Mouse (Mus musculus): ENCODE results near the gene Tigar. TPM values are rescaled to one million over a fixed set of nuclear protein-coding genes. Genes with fewer than 3 reads are reported as not detected.

Tigar gene
- total and polyA plus RNA-seq, 3 experiments = 3.2 to 5.6 TPM; not detected in 1

DNA sequence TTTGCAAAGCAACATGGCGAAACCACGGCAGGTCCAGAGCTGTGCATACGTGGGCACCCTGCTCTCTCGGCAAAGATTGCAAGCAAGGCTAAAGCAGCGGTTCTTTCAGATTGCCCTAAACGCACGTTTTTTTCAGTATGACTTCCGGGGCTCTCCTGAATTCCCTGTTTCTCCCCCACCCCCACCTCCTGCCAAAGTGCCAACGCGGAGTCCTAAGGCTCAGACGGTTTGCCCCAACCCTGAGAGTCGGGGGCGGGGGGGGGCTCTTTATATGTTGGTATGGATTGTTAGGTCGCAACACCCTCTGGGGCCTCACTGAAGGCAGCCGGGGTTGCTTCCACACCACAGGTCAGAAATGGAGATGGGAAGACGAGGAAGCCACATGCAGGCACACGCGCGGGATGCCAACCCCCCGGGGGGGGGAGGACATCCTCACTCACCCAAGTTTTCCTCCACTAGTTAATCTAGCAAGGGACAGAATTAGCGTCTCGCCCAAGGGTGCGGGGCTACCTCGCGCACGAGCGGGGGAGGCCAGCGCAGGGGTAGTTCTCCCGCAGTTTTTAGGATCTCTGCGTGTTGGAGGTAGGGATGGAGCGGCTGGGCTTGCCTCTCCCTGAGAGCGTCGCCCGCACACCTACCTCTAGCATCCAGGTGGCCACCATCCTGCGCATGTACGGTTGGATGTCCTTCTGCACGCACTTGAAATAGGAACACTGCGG lies 40.7 kb upstream of the Tigar start:
- peaks cover 0 to 1% of the 10 kb centered on the region in 2 experiments; a peak in 2 of 4 replicates for H3K27me3 ChIP-seq (ENCODE audit: control insufficient read depth in 1 of 2, insufficient read depth in 2 of 2, low read length in 2 of 2)
- peak overlapping the region; percentile 98 for H3K9ac ChIP-seq (ENCODE audit: control insufficient read depth, low read depth, low read length, poor library complexity, severe bottlenecking)
- peaks cover 36% of the 10 kb centered on the region for H3K79me2 ChIP-seq (ENCODE audit: control insufficient read depth, insufficient read depth, low read length, poor library complexity)
- peaks cover 5 to 32% of the 10 kb centered on the region in 2 experiments for H3K36me3 ChIP-seq (ENCODE audit: control insufficient read depth in 1 of 2, insufficient read depth in 2 of 2, low read length in 2 of 2)
- no peak for TF ChIP-seq RAD21 (IDR thresholded peaks at IDR 0.05; ENCODE audit: low read depth, low read length)
- TF ChIP-seq MXI1 (IDR thresholded peaks at IDR 0.05; ENCODE audit: low read depth, low read length) = peak; percentile 81; the same call in 1 of the 2 replicates
- peak; percentile 12; the same call in 1 of the 2 replicates for TF ChIP-seq NELFE (IDR thresholded peaks at IDR 0.05; ENCODE audit: low read depth, low read length)
- no peak; the same call in none of the 2 replicates for TF ChIP-seq MAZ (IDR thresholded peaks at IDR 0.05; ENCODE audit: low read depth, low read length)
- 0 out of 2 replicates have a peak, but pooled peaks have one; percentile 11 for TF ChIP-seq MAX (IDR thresholded peaks at IDR 0.05; ENCODE audit: low read length)
- no peak for TF ChIP-seq UBTF (IDR thresholded peaks at IDR 0.05; ENCODE audit: borderline replicate concordance, insufficient read depth, low read depth, low read length)
- TF ChIP-seq RCOR1 (IDR thresholded peaks at IDR 0.05; ENCODE audit: low read depth, low read length) = no peak
- peak; percentile 44; the same call in 1 of the 2 replicates for TF ChIP-seq MYC (IDR thresholded peaks at IDR 0.05; ENCODE audit: low read depth, low read length)
- TF ChIP-seq USF2 (IDR thresholded peaks at IDR 0.05; ENCODE audit: borderline replicate concordance in 1 of 2, insufficient read depth in 1 of 2, low read depth in 1 of 2, low read length in 2 of 2) = no peak
- peak; percentile 38; the same call in 1 of the 2 replicates for TF ChIP-seq BHLHE40 (IDR thresholded peaks at IDR 0.05; ENCODE audit: borderline replicate concordance, low read depth, low read length)
- TF ChIP-seq ZNF384 (IDR thresholded peaks at IDR 0.05; ENCODE audit: low read depth, low read length) = no peak; the same call in 1 of the 2 replicates
- TF ChIP-seq TAL1 (IDR thresholded peaks at IDR 0.05; ENCODE audit: low read length) = no peak
- TF ChIP-seq ZKSCAN1 (IDR thresholded peaks at IDR 0.05; ENCODE audit: low read depth, low read length) = no peak
- TF ChIP-seq ZC3H11A (IDR thresholded peaks at IDR 0.05; ENCODE audit: low read depth, low read length) = no peak
- no peak for TF ChIP-seq MYB (IDR thresholded peaks at IDR 0.05; ENCODE audit: low read depth, low read length)
- TF ChIP-seq ELF1 (IDR thresholded peaks at IDR 0.05; ENCODE audit: low read depth, low read length) = no peak
- TF ChIP-seq ETS1 (IDR thresholded peaks at IDR 0.05; ENCODE audit: low read depth, low read length) = no peak
- 0 out of 4 replicates have a peak, but pooled peaks of 1 of the 2 experiments have one; percentile 2 for TF ChIP-seq EP300 (IDR thresholded peaks at IDR 0.05; ENCODE audit: low read depth in 1 of 2, low read length in 2 of 2)
- no peak for TF ChIP-seq JUND (IDR thresholded peaks at IDR 0.05; ENCODE audit: low read depth, low read length)
- TF ChIP-seq POLR2AphosphoS5 (IDR thresholded peaks at IDR 0.05; ENCODE audit: borderline replicate concordance, low read depth, low read length) = no peak; the same call in 1 of the 2 replicates
- TF ChIP-seq SMC3 (IDR thresholded peaks at IDR 0.05; ENCODE audit: low read depth, low read length) = no peak
- TF ChIP-seq POLR2A (IDR thresholded peaks at IDR 0.05; ENCODE audit: control insufficient read depth in 1 of 2, insufficient read depth in 1 of 2, low read depth in 1 of 2, low read length in 2 of 2, poor library complexity in 1 of 2) = no peak
- TF ChIP-seq CHD1 (IDR thresholded peaks at IDR 0.05; ENCODE audit: low read depth, low read length) = 0 out of 2 replicates have a peak, but pooled peaks have one; percentile 17
- peak; percentile 51; the same call in 1 of the 2 replicates for TF ChIP-seq NRF1 (IDR thresholded peaks at IDR 0.05; ENCODE audit: insufficient read depth, low read depth, low read length, poor library complexity, severe bottlenecking)
- TF ChIP-seq TBP (IDR thresholded peaks at IDR 0.05; ENCODE audit: low read depth, low read length) = 0 out of 2 replicates have a peak, but pooled peaks have one; percentile 26
- peak; percentile 42 for TF ChIP-seq SIN3A (IDR thresholded peaks at IDR 0.05; ENCODE audit: low read length)
- H3K4me3 ChIP-seq (ENCODE audit: control insufficient read depth in 1 of 2, insufficient read depth in 1 of 2, low read depth in 2 of 2, low read length in 2 of 2) = peak overlapping the region; percentile 87 to 95
- no peaks in the 10 kb centered on the region for H3K9me3 ChIP-seq (replicated peaks; ENCODE audit: insufficient read depth, low read length)
- peaks cover 15 to 35% of the 10 kb centered on the region in 2 experiments for H3K4me1 ChIP-seq (ENCODE audit: control insufficient read depth in 1 of 2, insufficient read depth in 2 of 2, low read length in 2 of 2)
- H3K27ac ChIP-seq (ENCODE audit: control insufficient read depth, low read depth, low read length) = peak overlapping the region; percentile 90
- DNase-seq (ENCODE audit: low read depth, low spot score) = peak; percentile 61
